Mouse (Mus musculus): ENCODE data around the gene Spon1. TPM values are rescaled to one million over a fixed set of nuclear protein-coding genes. Genes with fewer than 3 reads are reported as not detected.

Gene Spon1
- polyA plus RNA-seq, 1 experiment, result 20.1 TPM

DNA sequence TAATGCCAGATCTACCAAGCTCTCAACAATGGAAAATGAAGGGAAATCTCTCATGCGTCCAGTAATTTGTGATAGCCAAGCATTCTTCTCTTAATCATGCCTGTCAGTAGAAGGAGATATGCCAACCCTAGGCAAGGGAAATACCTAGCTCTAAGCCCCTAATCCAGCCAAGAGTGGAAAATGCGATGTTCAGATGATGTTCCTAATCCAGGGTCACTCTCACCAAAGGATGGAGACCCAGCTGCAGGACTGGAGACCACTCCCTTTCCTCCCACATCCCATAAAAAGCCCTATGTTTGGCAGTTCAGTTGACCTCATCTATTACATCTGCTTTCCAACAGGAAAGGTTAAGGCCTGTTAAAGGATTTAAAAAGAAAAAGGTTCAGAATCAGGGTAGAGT lies 62.8 kb downstream of the Spon1 start:
- Histone ChIP-seq H3K27me3 (replicated peaks; ENCODE audit: control insufficient read depth, insufficient read depth, low read length) (no peaks in the 10 kb centered on the region), H3K36me3 (ENCODE audit: control insufficient read depth, insufficient read depth, low read length) (no peaks in the 10 kb centered on the region), H3K4me1 (ENCODE audit: control insufficient read depth, insufficient read depth, low read length) (peaks cover 10% of the 10 kb centered on the region), H3K4me3 (ENCODE audit: insufficient read depth, low read depth, low read length) (no peak overlapping the region), H3K27ac (ENCODE audit: insufficient read depth, low read depth, low read length) (no peak overlapping the region)
- DNase-seq, result no peak
- no peak for TF ChIP-seq POLR2A (IDR thresholded peaks at IDR 0.05; ENCODE audit: low read depth, low read length)
- 85% methylated on average over 2 of the region's 2 CpGs for WGBS

DNA sequence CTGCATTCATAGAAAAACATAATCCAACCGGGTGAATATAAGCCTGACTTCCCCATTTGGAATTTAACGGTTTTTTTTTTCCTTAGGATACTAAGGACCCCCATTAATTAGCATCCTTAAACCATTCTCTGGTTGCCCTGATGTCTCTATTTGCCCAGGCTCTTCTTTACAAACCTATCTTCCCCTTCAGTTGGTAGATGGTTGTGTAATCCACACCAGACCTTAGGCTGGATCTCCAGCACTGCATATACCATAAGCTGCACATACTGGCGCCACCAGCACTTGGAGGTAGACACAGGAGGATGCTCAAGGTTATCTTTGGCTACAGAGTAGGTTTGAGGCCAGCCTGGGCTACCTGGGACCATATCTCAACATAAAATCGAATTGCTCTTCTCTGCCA lies 71.4 kb downstream of the Spon1 start:
- no peak overlapping the region for H3K27ac ChIP-seq (ENCODE audit: insufficient read depth, low read depth, low read length)
- DNase-seq, result no peak
- no peak overlapping the region for H3K4me3 ChIP-seq (ENCODE audit: insufficient read depth, low read depth, low read length)
- no peaks in the 10 kb centered on the region for H3K36me3 ChIP-seq (ENCODE audit: control insufficient read depth, insufficient read depth, low read length)
- no peak for TF ChIP-seq CTCF (conservative IDR thresholded peaks at IDR 0.05; ENCODE audit: insufficient read depth, insufficient read length, low read depth, low read length)
- TF ChIP-seq POLR2A (IDR thresholded peaks at IDR 0.05; ENCODE audit: low read depth, low read length), result no peak
- WGBS, result 84% methylated on average over 4 of the region's 4 CpGs
- no peaks in the 10 kb centered on the region for H3K27me3 ChIP-seq (replicated peaks; ENCODE audit: control insufficient read depth, insufficient read depth, low read length)
- H3K4me1 ChIP-seq (ENCODE audit: control insufficient read depth, insufficient read depth, low read length), result no peaks in the 10 kb centered on the region

DNA sequence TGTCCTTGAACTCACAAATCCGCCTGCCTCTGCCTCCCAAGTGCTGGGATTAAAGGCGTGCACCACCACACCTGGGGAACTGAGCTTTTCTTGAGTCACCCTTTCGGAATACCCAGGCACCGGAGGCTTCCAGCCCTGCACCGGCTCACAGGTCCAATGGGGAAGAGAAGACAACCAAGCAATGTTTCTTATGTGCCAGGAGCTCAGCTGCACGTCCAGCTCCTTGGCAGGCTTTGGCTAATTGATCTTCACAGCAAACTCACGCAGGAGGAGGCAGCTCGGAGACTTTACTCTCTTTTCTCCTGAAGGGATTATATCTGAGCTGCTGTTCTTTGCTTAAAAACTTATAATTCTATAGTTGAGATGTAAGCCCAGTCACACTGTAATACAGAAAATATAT lies 73.6 kb downstream of the Spon1 start:
- DNase-seq, result no peak
- WGBS, result 89% methylated on average over 8 of the region's 8 CpGs

DNA sequence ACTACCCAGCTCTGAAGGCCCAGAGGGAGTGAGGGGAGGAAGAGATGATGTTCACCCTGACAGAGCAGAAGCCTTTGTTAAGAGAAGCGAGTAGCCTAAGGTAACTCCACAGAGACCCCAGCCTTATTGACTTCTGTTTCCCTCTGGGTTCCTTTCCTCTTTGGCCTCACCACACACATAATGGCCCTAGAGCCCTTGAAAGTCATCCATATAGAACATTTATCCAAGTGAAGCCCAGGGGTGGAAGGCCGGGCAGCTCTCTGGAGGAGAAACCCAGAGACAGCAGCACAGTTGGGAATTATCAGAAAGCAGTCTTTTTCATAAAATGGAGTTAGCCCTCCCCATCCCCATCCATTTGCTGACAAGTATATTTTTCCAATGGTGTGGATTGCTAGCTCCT lies 75.7 kb downstream of the Spon1 start:
- no peak overlapping the region for H3K4me3 ChIP-seq (ENCODE audit: insufficient read depth, low read depth, low read length)
- WGBS, result 89% methylated on average over 2 of the region's 2 CpGs
- no peak for TF ChIP-seq CTCF (conservative IDR thresholded peaks at IDR 0.05; ENCODE audit: insufficient read depth, insufficient read length, low read depth, low read length)
- no peak for TF ChIP-seq POLR2A (IDR thresholded peaks at IDR 0.05; ENCODE audit: low read depth, low read length)
- no peaks in the 10 kb centered on the region for H3K27me3 ChIP-seq (replicated peaks; ENCODE audit: control insufficient read depth, insufficient read depth, low read length)
- DNase-seq, result no peak
- H3K36me3 ChIP-seq (ENCODE audit: control insufficient read depth, insufficient read depth, low read length), result no peaks in the 10 kb centered on the region
- no peaks in the 10 kb centered on the region for H3K4me1 ChIP-seq (ENCODE audit: control insufficient read depth, insufficient read depth, low read length)
- no peak overlapping the region for H3K27ac ChIP-seq (ENCODE audit: insufficient read depth, low read depth, low read length)

More for the DNA sequence above, 73.6 kb downstream of the Spon1 start:
- Histone ChIP-seq H3K27me3 (replicated peaks; ENCODE audit: control insufficient read depth, insufficient read depth, low read length) (no peaks in the 10 kb centered on the region), H3K4me1 (ENCODE audit: control insufficient read depth, insufficient read depth, low read length) (no peaks in the 10 kb centered on the region), H3K27ac (ENCODE audit: insufficient read depth, low read depth, low read length) (no peak overlapping the region), H3K4me3 (ENCODE audit: insufficient read depth, low read depth, low read length) (no peak overlapping the region), H3K36me3 (ENCODE audit: control insufficient read depth, insufficient read depth, low read length) (no peaks in the 10 kb centered on the region)
- no peak for TF ChIP-seq POLR2A (IDR thresholded peaks at IDR 0.05; ENCODE audit: low read depth, low read length)
- TF ChIP-seq CTCF (conservative IDR thresholded peaks at IDR 0.05; ENCODE audit: insufficient read depth, insufficient read length, low read depth, low read length), result no peak

DNA sequence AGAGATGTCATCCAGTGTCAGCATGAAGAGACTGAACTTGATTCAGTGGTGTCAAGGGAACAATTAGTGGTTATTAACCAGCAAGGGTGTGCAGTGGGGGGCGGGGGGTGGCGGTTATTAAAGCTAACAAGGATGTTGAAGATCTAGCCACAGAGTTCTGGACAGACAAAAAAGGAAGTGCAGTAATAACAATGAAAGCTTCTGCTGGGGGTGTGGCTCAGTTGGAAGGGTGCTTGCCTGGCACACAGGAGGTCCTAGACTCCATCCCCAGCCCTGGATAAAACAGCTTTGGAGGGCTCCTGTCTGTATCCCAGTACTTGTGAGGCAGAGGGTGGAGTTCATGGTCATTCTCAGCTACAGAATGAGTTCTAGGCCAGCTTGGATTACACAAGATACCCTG lies 77.4 kb downstream of the Spon1 start:
- WGBS, result 58% methylated on average over 2 of the region's 2 CpGs

DNA sequence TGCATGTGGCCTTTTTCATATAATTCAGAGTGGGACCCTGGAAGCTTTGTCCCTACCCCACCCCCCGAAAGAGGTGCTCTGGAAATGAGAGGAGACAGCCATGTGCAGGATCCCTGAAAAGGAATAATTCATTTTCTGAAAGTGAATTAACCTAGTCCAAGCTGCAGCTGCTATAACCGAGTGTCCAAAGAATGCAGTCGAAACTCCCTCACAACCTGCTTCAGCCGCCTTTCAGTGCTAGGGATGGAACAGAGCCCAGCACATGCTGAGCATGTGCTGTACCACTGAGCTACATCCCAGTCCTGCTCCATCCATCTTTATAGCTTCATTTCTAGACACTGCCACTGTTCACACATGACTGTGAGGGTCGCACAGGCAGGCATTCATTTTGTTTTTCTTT lies 79.4 kb downstream of the Spon1 start:
- DNase-seq, result no peak
- WGBS, result 67% methylated on average over 5 of the region's 5 CpGs
- TF ChIP-seq POLR2A (IDR thresholded peaks at IDR 0.05; ENCODE audit: low read depth, low read length), result no peak
- no peak for TF ChIP-seq CTCF (conservative IDR thresholded peaks at IDR 0.05; ENCODE audit: insufficient read depth, insufficient read length, low read depth, low read length)
- Histone ChIP-seq H3K27ac (ENCODE audit: insufficient read depth, low read depth, low read length) (no peak overlapping the region), H3K27me3 (replicated peaks; ENCODE audit: control insufficient read depth, insufficient read depth, low read length) (no peaks in the 10 kb centered on the region), H3K36me3 (ENCODE audit: control insufficient read depth, insufficient read depth, low read length) (no peaks in the 10 kb centered on the region), H3K4me3 (ENCODE audit: insufficient read depth, low read depth, low read length) (no peak overlapping the region), H3K4me1 (ENCODE audit: control insufficient read depth, insufficient read depth, low read length) (no peaks in the 10 kb centered on the region)

More for the DNA sequence above, 77.4 kb downstream of the Spon1 start:
- Histone ChIP-seq H3K4me1 (ENCODE audit: control insufficient read depth, insufficient read depth, low read length) (no peaks in the 10 kb centered on the region), H3K36me3 (ENCODE audit: control insufficient read depth, insufficient read depth, low read length) (no peaks in the 10 kb centered on the region), H3K27ac (ENCODE audit: insufficient read depth, low read depth, low read length) (no peak overlapping the region), H3K27me3 (replicated peaks; ENCODE audit: control insufficient read depth, insufficient read depth, low read length) (no peaks in the 10 kb centered on the region), H3K4me3 (ENCODE audit: insufficient read depth, low read depth, low read length) (no peak overlapping the region)
- TF ChIP-seq CTCF (conservative IDR thresholded peaks at IDR 0.05; ENCODE audit: insufficient read depth, insufficient read length, low read depth, low read length), result no peak
- TF ChIP-seq POLR2A (IDR thresholded peaks at IDR 0.05; ENCODE audit: low read depth, low read length), result no peak
- no peak for DNase-seq

DNA sequence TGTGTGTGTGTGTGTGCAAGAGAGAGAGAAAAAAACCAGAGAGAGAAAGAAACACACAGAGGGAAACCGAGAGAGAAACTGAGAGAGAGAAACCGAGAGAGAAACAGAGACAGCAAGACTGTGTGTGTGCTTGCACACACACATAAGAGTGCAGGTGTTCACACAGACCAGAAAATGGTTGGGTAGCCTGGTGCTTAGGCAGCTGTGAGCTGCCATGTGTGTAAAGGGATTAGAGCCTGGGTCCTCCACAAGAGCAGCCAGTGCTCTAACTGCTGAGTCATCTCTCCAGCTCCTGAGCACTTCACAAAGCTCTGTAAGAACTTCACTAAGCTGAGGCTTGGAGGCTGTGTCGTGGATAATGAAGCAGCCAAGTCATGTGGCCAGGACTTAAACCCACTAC lies 80.8 kb downstream of the Spon1 start:
- 65% methylated on average over 3 of the region's 3 CpGs for WGBS
- TF ChIP-seq POLR2A (IDR thresholded peaks at IDR 0.05; ENCODE audit: low read depth, low read length), result no peak
- no peak for TF ChIP-seq CTCF (conservative IDR thresholded peaks at IDR 0.05; ENCODE audit: insufficient read depth, insufficient read length, low read depth, low read length)

More for the DNA sequence above, 80.8 kb downstream of the Spon1 start:
- DNase-seq, result no peak
- no peaks in the 10 kb centered on the region for H3K36me3 ChIP-seq (ENCODE audit: control insufficient read depth, insufficient read depth, low read length)
- no peak overlapping the region for H3K27ac ChIP-seq (ENCODE audit: insufficient read depth, low read depth, low read length)
- H3K4me1 ChIP-seq (ENCODE audit: control insufficient read depth, insufficient read depth, low read length), result no peaks in the 10 kb centered on the region
- no peaks in the 10 kb centered on the region for H3K27me3 ChIP-seq (replicated peaks; ENCODE audit: control insufficient read depth, insufficient read depth, low read length)
- H3K4me3 ChIP-seq (ENCODE audit: insufficient read depth, low read depth, low read length), result no peak overlapping the region

Data from kidney, adult 2 months (tissue).